Mouse (Mus musculus): Measurements from ENCODE around the gene Arl2.
"Not testable (repeated sequence)": the region's sequence is repeated elsewhere in the genome, so short reads cannot be mapped to it uniquely, and the experiment has no call there.

Gene Arl2

GRCm38 (mm10) chr19:6141394-6141749, at the start of gene Arl2:
Gene Arl2 (minus strand): TSS chr19:6141548.
- DNase-seq (ENCODE audit: low spot score), result no peak

DNA sequence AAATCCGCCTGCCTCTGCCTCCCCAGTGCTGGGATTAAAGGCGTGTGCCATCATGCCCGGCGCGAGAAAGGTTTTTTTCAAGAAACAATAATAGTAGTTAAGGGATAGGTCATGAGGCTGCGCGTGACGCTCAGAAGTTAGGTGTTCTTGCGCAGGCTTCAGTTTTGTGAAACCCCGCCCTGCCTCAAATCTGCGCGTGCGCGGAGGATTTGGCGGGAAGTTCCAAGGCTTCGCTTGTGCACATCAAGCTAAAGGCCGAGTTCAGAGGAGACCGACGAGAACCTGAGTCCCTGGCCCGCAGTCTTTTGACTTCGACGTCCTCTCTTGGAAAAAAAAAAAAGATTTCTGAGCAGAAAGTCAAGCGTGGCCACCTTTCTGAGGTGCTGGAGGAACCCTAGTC, 42.8 kb upstream of the Arl2 start, which contains the start of gene Majin:
Gene Majin (plus strand): TSS at position 258 of the 400 bp plus-strand sequence.
- DNase-seq (ENCODE audit: low spot score), result no peak

DNA sequence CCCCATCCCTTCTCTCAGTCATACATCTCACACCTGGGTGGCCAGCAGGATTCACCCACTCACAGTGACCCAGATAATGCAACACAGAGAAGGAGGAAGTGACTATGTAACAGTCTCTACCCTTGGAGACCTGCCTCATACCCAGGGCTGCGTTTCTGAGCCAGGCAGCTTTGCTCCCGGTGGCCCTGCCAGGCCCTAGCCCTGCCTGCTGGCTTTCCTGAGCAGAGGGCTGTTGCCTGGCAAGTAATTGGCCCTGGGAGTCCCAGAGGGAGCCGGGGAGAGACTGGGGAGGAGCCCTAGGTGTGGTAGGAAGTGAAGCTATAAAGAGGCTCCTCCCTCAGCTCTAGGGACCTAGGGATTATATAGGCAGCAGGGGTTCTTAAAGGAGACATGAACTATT, 41.2 kb upstream of the Arl2 start:
- DNase-seq (ENCODE audit: low spot score), result no peak

DNA sequence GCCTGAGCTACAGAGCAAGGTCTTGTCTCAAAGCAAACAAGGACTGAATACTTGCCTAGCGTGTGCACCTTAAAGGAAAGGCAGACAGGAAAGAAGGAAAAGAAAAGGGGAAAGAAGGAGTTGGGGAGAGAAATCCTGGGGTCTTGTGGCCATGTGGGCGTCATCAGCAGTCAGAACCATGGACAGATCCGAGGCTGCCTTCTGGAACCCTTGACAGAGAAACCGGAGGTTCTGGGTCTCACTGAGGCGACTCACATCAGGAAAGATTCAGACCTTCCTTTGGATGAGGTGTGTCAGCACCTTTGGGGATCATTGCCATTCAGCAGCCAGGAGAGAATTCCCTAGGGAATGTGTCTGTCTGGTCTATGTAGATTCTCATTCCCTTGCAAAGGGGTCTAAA, 40.3 kb upstream of the Arl2 start:
- DNase-seq (ENCODE audit: low spot score), result no peak

- no peak for DNase-seq (ENCODE audit: low spot score)
Measured at GRCm38 (mm10) chr19:6178775-6179174, 37.4 kb upstream of the Arl2 start.

DNA sequence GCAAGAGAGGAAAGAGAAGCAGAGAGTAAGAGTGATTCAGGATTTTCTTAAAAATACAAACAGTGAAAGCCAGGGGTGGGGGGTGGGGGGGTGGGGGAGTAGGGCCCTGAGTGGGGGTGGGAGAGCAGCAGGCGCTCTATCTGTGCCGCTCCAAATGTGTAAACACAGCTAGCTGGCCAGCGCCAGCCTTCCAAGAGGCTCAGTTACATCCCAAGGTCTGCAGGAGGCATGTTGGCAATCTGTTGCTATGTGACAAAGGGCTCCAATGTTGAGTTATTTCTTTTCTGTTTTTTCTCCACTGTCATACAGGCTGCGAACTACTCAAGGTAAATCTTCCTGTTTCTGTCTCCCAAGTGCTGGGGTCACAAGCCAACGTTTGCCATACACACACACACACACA, 33.4 kb upstream of the Arl2 start:
- DNase-seq (ENCODE audit: low spot score), result no peak

DNA sequence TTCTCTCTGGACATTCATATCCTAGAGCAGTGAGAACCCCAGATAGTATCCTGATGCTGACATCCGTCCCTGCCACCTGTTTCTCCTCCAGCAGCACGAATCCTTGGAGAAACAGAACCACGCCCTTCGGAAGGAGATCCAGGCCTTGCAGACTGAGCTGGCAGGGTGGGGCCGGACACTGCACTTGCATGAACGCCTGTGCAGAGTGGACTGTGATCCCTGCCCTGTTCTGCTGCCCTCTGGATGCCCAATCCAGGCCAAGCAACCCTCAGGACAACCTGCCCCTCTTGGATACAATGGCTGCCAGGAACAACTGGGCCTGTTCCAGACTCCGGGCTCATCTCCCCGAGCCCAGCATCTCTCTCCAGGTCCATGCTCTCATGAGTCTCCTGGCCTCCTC, 29.9 kb upstream of the Arl2 start:
- no peak for DNase-seq (ENCODE audit: low spot score)

- no peak for DNase-seq (ENCODE audit: low spot score)
Measured at GRCm38 (mm10) chr19:6166750-6167149, 25.4 kb upstream of the Arl2 start.

GRCm38 (mm10) chr19:6163872-6164547, 22.7 kb upstream of the Arl2 start:
- no peak for DNase-seq (ENCODE audit: low spot score)

DNA sequence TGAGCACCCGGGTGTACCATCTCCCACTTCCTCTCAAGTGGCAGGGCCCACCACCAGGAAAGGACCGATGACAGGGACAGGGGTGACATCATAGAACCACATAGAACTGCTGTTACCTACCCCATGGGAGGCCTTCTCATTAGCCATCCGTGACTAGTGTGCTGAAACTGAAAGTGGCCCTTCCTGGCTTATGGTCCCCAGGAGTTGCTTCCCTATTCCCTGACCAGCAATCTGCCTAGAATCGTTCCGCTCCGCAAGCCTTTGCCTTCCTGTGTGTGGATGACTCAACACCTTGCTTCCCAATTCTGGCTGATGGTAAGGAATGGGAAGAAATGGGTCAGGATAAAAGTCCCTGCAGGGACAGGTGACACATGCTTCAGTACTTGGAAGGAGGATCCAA, 15.9 kb upstream of the Arl2 start:
- no peak for DNase-seq (ENCODE audit: low spot score)

DNA sequence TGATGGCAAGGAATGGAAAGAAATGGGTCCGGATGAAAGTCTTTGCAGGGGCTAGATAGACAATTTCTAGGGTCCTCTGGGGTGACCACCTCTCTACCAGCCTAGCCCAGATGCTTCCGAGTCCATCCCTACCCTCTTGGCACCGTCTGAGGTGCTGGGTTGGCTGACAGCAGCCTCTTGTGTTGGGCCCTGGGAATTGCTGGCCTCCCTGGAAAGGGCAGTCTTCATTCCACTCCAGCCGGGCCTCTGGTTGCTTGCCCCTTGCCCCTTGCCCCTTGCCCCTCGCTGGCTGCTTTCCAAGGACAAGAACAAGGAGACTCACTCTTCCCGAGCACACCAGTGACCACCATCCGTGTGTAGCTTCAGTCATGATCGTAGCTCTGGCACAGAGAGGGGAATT, 15.0 kb upstream of the Arl2 start:
- no peak for DNase-seq (ENCODE audit: low spot score)

GRCm38 (mm10) chr19:6155174-6155573, 13.8 kb upstream of the Arl2 start:
- no peak for DNase-seq (ENCODE audit: low spot score)

DNA sequence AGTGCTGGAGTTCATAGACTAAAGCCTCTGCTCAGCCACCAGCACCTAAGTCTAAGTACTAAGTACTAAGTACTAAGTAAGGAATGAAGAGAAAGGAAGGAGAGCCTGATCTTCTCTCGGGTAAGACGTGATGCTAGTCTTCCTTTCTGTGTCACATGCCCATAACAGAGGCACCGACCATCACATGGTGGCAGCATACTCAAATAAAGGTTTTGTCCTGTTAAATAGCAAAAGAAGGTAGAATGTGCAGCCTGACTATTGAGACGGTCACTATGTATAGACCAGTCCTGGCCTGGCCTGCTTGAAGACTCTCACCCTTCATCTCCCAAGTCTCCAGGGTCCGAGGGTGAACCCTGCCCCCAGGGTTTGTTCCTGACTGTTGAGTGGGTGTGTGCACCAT, 3.5 kb upstream of the Arl2 start:
- no peak for DNase-seq (ENCODE audit: low spot score)

- peak; percentile 68 for DNase-seq (ENCODE audit: low spot score)
Measured at GRCm38 (mm10) chr19:6140678-6141393, 512 bp downstream of the Arl2 start, which contains the start of gene Batf2. Gene Batf2 (plus strand): TSS chr19:6140983.

DNA sequence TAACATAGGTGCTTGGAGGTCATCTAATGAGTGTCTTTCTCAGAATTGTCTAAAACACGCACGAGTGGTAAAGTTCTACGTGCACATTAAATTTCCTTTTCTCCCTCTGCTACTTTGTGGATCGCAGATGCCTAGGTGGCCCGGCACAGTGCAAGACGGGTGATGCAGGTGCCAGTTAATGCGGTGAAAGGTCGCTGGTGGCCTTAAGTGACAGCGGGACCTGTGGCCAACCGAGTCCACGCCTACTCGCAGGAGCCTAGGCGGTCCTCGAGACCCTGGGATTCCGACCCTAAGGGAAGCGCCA, 1.0 kb downstream of the Arl2 start:
- DNase-seq (ENCODE audit: low spot score), result no peak

DNA sequence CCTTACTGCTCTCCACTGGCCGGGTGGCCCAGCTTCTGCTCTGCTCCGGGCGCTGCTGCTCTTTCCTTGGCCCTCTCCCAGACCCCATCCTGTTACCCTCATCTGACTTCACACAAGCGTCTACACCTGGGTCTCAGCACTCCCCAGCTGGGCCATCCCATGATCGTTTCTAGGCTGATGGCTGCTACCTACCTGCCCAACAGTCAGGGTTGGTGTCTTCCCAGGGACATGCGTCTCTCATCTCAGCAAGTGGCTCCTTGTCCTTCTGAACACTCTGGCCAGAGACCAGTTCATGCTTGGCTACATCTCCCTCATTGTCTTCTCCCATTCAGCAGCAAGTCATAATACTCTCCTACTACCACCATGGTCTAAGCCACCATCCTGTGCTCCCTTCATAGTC, 1.6 kb downstream of the Arl2 start:
- no peak for DNase-seq (ENCODE audit: low spot score)

DNA sequence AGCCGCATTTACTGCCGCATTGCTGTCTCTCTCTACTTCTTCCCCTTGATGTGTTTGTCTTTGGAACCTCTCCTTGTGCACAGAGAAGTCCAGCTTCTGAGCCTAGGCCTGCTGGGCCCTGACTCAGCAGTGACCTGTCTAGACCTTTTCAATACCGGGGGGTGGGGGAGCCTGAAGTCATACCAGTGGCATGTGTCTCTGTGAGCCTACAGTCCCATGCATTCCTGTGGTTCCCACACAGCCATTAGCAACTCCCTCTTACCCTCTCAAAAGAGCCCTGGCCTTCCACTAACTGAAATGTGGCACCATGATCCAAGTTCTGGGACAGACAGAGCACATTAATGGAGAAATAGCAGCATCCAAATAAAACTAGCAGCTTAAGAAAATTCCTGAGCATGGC, 5.0 kb downstream of the Arl2 start:
- no peak for DNase-seq (ENCODE audit: low spot score)

GRCm38 (mm10) chr19:6133197-6133596, 8.2 kb downstream of the Arl2 start:
- DNase-seq (ENCODE audit: low spot score), result not testable (repeated sequence)

GRCm38 (mm10) chr19:6132171-6132827, 9.0 kb downstream of the Arl2 start:
- no peak for DNase-seq (ENCODE audit: low spot score)

DNA sequence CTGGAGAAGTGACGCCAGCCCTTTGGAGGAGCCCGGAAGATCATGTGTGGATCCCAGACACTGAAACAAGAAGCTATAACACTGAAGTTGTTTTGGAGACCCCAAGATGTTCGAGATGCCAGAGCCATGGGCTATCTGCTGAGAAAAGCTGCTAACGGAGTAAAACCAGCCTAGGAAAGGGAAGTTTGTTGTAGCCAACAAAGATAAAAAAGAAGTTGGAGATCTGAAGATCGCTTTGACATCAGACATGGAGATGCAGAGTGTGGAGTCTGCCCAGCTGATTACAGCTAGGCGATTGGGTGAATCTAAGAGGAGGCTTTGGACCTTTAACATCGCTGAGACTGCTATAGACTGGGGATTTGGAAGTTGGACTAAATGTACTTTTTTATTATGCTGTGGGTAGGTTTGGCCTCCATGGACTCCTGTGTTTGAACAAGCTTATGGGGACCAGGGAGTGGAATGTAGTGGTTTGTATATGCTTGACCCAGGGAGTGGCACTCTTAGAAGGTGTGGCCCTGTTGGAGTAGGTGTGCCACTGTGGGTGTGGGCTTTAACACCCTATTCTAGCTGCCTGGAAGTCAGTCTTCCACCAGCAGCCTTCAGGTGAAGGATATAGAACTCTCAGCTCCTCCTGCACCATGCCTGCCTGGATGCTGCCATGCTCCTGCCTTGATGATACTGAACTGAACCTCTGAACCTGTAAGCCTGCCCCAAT, 10.8 kb downstream of the Arl2 start:
- DNase-seq (ENCODE audit: low spot score), result not testable (repeated sequence)

- DNase-seq (ENCODE audit: low spot score), result peak; percentile 71
Measured at GRCm38 (mm10) chr19:6127760-6128341, 13.5 kb downstream of the Arl2 start, which contains the start of gene Snx15. Gene Snx15 (minus strand): TSS chr19:6128304.
